Mouse (Mus musculus): ENCODE measurements around the gene Arsg. TPM values are rescaled to one million over a fixed set of nuclear protein-coding genes. Genes with fewer than 3 reads are reported as not detected.

Arsg gene
- polyA plus RNA-seq, 1 experiment from 2014 or later: 6.5 TPM

DNA sequence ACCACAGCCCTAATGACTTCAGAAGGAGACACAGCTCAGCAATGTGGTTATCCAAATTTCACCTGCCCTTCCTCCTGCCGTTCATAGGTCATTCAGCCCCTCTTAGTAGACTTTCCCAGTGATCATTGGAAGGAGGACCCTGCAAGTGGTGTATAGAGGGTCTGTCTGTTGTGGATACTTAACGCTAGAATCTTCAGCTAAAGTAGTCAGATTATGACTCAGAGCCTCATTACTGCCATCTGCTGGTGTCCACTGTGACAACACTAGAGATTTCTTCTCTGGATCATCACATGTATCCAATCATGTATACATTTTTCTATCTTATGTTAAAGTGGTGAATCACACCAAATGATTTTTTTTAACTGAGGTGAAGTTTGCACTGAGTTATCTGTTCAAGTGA, 148.0 kb downstream of the Arsg start:
- H3K4me1 ChIP-seq (ENCODE audit: insufficient read depth, low read length): peaks cover 15% of the 10 kb centered on the region
- peak; percentile 40; the same call in 1 of the 2 replicates for ATAC-seq (ENCODE audit: low FRiP score, low TSS enrichment)
- no peak overlapping the region for H3K9ac ChIP-seq (replicated peaks; ENCODE audit: low read length)
- no peak overlapping the region for H3K27ac ChIP-seq (ENCODE audit: low read length)
- 11% methylated on average over 2 of the region's 2 CpGs for WGBS
- no peak overlapping the region for H3K4me2 ChIP-seq (replicated peaks; ENCODE audit: low read depth, low read length)
- H3K4me3 ChIP-seq (ENCODE audit: low read length): no peak overlapping the region
- no peaks in the 10 kb centered on the region for H3K27me3 ChIP-seq (ENCODE audit: insufficient read depth, low read length)
- H3K36me3 ChIP-seq (ENCODE audit: insufficient read depth, low read length): no peaks in the 10 kb centered on the region
- no peaks in the 10 kb centered on the region for H3K9me3 ChIP-seq (ENCODE audit: low read length)

DNA sequence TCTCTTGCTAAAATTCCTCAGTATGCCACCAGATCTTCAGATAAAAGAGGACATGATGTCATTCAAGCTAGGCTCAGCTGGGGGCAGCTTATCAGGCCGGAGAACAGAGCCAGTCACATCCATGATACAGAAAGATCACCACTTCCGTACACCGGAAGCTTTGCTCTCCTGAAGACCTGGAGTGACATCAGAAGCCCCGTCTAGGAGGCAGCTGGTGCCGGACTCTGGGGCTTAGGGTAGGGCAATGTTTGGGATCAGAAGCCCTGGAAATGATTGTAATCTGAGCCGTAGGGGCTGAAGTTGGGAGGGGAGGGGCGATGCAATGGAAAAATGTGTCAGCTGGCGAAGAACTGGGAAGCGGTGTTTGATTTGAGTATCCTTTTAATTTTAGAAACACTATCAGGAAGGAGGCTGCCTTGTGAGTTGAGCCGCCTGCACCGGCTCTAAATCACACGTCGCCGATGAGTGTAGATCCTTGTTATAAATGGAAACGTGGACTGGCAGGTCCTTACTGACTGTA, 149.4 kb downstream of the Arsg start:
- 0 out of 2 replicates have a peak overlapping the region, but pooled peaks have one; percentile 9 for H3K27ac ChIP-seq (ENCODE audit: low read length)
- peak overlapping the region; percentile 37 for H3K9ac ChIP-seq (replicated peaks; ENCODE audit: low read length)
- WGBS: 4% methylated on average over 15 of the region's 15 CpGs

More for the DNA sequence above, 149.4 kb downstream of the Arsg start:
- ATAC-seq (ENCODE audit: low FRiP score, low TSS enrichment): peak; percentile 61; the same call in 1 of the 2 replicates
- no peaks in the 10 kb centered on the region for H3K9me3 ChIP-seq (ENCODE audit: low read length)
- peak overlapping the region; percentile 53 for H3K4me2 ChIP-seq (replicated peaks; ENCODE audit: low read depth, low read length)
- no peaks in the 10 kb centered on the region for H3K36me3 ChIP-seq (ENCODE audit: insufficient read depth, low read length)
- H3K4me1 ChIP-seq (ENCODE audit: insufficient read depth, low read length): peaks cover 15% of the 10 kb centered on the region
- H3K4me3 ChIP-seq (ENCODE audit: low read length): peak overlapping the region; percentile 25
- no peaks in the 10 kb centered on the region for H3K27me3 ChIP-seq (ENCODE audit: insufficient read depth, low read length)

Small RNA genes within 50 kb of the gene (microRNA-seq; reads per million reads assigned to microRNA genes)
- gene Gm25540: not detected

Other genes starting within 250 kb of the Arsg start
- 1.2 and 1.9 TPM in 2 replicates for gene Rgs9, start 175.2 kb upstream of the Arsg start, polyA plus RNA-seq (2015; fragmentation: Nextera tagmentation; extraction: Ambion mirVana)
- 22.0 and 24.1 TPM in 2 replicates for gene Gna13, start 110.5 kb upstream of the Arsg start, polyA plus RNA-seq (2015; fragmentation: Nextera tagmentation; extraction: Ambion mirVana)
- not detected in 2 replicates for gene 9930022D16Rik, start 59.5 kb upstream of the Arsg start, polyA plus RNA-seq (2015; fragmentation: Nextera tagmentation; extraction: Ambion mirVana)
- 42.7 and 45.7 TPM in 2 replicates for gene Amz2, start 47.4 kb upstream of the Arsg start, polyA plus RNA-seq (2015; fragmentation: Nextera tagmentation; extraction: Ambion mirVana)
- 8.4 and 8.7 TPM in 2 replicates for gene Slc16a6, start 224 bp downstream of the Arsg start, polyA plus RNA-seq (2015; fragmentation: Nextera tagmentation; extraction: Ambion mirVana)
- gene Wipi1, start 138.6 kb downstream of the Arsg start, polyA plus RNA-seq (2015; fragmentation: Nextera tagmentation; extraction: Ambion mirVana): 35.8 and 36.4 TPM in 2 replicates
- 375 and 395 TPM in 2 replicates for gene Prkar1a, start 176.0 kb downstream of the Arsg start, polyA plus RNA-seq (2015; fragmentation: Nextera tagmentation; extraction: Ambion mirVana)
- gene Fam20a, start 248.9 kb downstream of the Arsg start, polyA plus RNA-seq (2015; fragmentation: Nextera tagmentation; extraction: Ambion mirVana): 2.9 TPM in 2 replicates

Measured in kidney, embryonic 16.5 days (tissue).